Mouse (Mus musculus) neural tube, embryonic 15.5 days (tissue): ENCODE measurements around the gene Rassf5. TPM values are rescaled to one million over a fixed set of nuclear protein-coding genes. Genes with fewer than 3 reads are reported as not detected.

ENCODE experiments used
- ATAC-seq: fragments of 200-750 bp; cut with Nextera tagmentation; 2 replicates; pipeline ENCODE4 v1.8.0; 2017; ENCODE audit warnings: mild to moderate bottlenecking, moderate TSS enrichment, moderate library complexity; ENCODE audit not compliant: low FRiP score
- H3K27ac ChIP-seq: fragments of 300-500 bp; sonication (generic); replicated peaks from 2 replicates; pipeline ENCODE4 v1.5.1; 2015; ENCODE audit warnings: mild to moderate bottlenecking, inconsistent platforms
- H3K27me3 ChIP-seq: fragments of 300-500 bp; sonication (generic); replicated peaks from 2 replicates; pipeline ENCODE4 v1.6.1; 2015; ENCODE audit warnings: inconsistent platforms
- H3K36me3 ChIP-seq: fragments of 300-500 bp; sonication (generic); 2 replicates; pipeline ENCODE4 v1.6.1; 2015; ENCODE audit warnings: inconsistent platforms
- H3K4me1 ChIP-seq: fragments of 300-500 bp; sonication (generic); 2 replicates; pipeline ENCODE4 v1.6.1; 2015; ENCODE audit warnings: inconsistent platforms
- H3K4me2 ChIP-seq: fragments of 300-500 bp; sonication (generic); 2 replicates; pipeline ENCODE4 v1.6.1; 2015; ENCODE audit warnings: inconsistent platforms, mild to moderate bottlenecking, moderate library complexity
- H3K4me3 ChIP-seq: fragments of 300-500 bp; sonication (generic); replicated peaks from 2 replicates; pipeline ENCODE4 v1.5.1; 2015; ENCODE audit warnings: mild to moderate bottlenecking, inconsistent platforms
- H3K9ac ChIP-seq: fragments of 300-500 bp; sonication (generic); replicated peaks from 2 replicates; pipeline ENCODE4 v1.6.1; 2015; ENCODE audit warnings: mild to moderate bottlenecking, inconsistent platforms
- H3K9me3 ChIP-seq: fragments of 300-500 bp; sonication (generic); replicated peaks from 2 replicates; pipeline ENCODE4 v1.6.1; 2016; ENCODE audit warnings: inconsistent platforms
- WGBS: fragments of 180-500 bp; shearing (Covaris S2); methylation state at CpG from one replicate; pipeline ENCODE4 v1.1.7; 2015; ENCODE audit warnings: mixed read lengths; 5-methylcytosine and 5-hydroxymethylcytosine counted together
- polyA plus RNA-seq: library from polyadenylated mRNA; unstranded; fragments of >200 nt; fragmentation: Nextera tagmentation; extraction: Ambion mirVana; gene quantifications from 2 replicates; pipeline ENCODE4 v1.2.1, GENCODE M21; 2015

The Rassf5 gene
- polyA plus RNA-seq, 1 experiment from 2014 or later: 5.6 TPM

GRCm38 (mm10) chr1:131185821-131186506 lies 59.1 kb downstream of the Rassf5 start:
- Histone ChIP-seq H3K9ac (no peak overlapping the region), H3K4me2 (no peak overlapping the region), H3K4me1 (no peaks in the 10 kb centered on the region), H3K36me3 (0 out of 2 replicates have a peak, but pooled peaks cover under 1% of the 10 kb centered on the region), H3K9me3 (no peaks in the 10 kb centered on the region), H3K27me3 (no peaks in the 10 kb centered on the region), H3K4me3 (no peak overlapping the region), H3K27ac (no peak overlapping the region)
- no peak for ATAC-seq
- WGBS: 92% methylated on average over 13 of the region's 13 CpGs

- Histone ChIP-seq H3K4me2 (no peak overlapping the region), H3K27ac (no peak overlapping the region), H3K36me3 (peaks cover 9% of the 10 kb centered on the region), H3K4me1 (no peaks in the 10 kb centered on the region), H3K4me3 (no peak overlapping the region), H3K9me3 (no peaks in the 10 kb centered on the region), H3K27me3 (no peaks in the 10 kb centered on the region), H3K9ac (no peak overlapping the region)
- WGBS: 86% methylated on average over 8 of the region's 8 CpGs
- no peak for ATAC-seq
Observed at GRCm38 (mm10) chr1:131184956-131185660, 60.0 kb downstream of the Rassf5 start.

GRCm38 (mm10) chr1:131184253-131184955 lies 60.7 kb downstream of the Rassf5 start:
- no peaks in the 10 kb centered on the region for H3K9me3 ChIP-seq
- ATAC-seq: no peak
- 92% methylated on average over 9 of the region's 9 CpGs for WGBS
- no peaks in the 10 kb centered on the region for H3K27me3 ChIP-seq
- H3K36me3 ChIP-seq: peaks cover 16% of the 10 kb centered on the region
- no peaks in the 10 kb centered on the region for H3K4me1 ChIP-seq
- no peak overlapping the region for H3K4me2 ChIP-seq
- H3K27ac ChIP-seq: no peak overlapping the region
- H3K9ac ChIP-seq: no peak overlapping the region
- H3K4me3 ChIP-seq: no peak overlapping the region

DNA sequence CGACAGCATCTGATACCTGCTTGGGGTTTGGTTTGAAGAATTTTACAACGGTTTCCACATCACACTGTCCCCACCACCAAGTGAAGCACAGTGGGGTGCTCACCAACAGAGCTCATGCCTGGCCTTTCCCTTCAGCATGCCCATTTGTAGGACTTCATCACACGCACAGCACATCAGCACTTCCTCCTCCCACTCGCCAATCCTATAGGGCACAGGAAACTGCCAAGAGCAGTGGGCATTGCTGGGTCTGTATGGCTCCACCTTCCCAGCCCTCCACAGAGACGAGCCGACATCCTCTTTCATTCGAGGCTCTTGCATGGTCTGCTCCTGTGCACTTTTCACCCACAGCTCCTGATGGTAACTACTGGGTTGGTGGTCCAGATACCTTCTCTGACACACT lies 61.9 kb downstream of the Rassf5 start:
- 89% methylated on average over 7 of the region's 7 CpGs for WGBS
- Histone ChIP-seq H3K4me2 (no peak overlapping the region), H3K27me3 (no peaks in the 10 kb centered on the region), H3K36me3 (peaks cover 23% of the 10 kb centered on the region), H3K4me3 (no peak overlapping the region), H3K9ac (no peak overlapping the region), H3K4me1 (no peaks in the 10 kb centered on the region), H3K27ac (no peak overlapping the region), H3K9me3 (no peaks in the 10 kb centered on the region)
- no peak for ATAC-seq

GRCm38 (mm10) chr1:131181642-131182527 lies 63.2 kb downstream of the Rassf5 start:
- WGBS: 72% methylated on average over 9 of the region's 9 CpGs
- Histone ChIP-seq H3K27ac (no peak overlapping the region), H3K9me3 (no peaks in the 10 kb centered on the region), H3K4me3 (no peak overlapping the region), H3K4me1 (no peaks in the 10 kb centered on the region), H3K9ac (no peak overlapping the region), H3K36me3 (peaks cover 37% of the 10 kb centered on the region), H3K4me2 (no peak overlapping the region), H3K27me3 (no peaks in the 10 kb centered on the region)
- peak; percentile 42 for ATAC-seq

- Histone ChIP-seq H3K27me3 (no peaks in the 10 kb centered on the region), H3K9ac (no peak overlapping the region), H3K4me2 (no peak overlapping the region), H3K27ac (no peak overlapping the region), H3K36me3 (peaks cover 52% of the 10 kb centered on the region), H3K4me1 (no peaks in the 10 kb centered on the region), H3K9me3 (no peaks in the 10 kb centered on the region), H3K4me3 (no peak overlapping the region)
- no peak for ATAC-seq
- 97% methylated on average over 7 of the region's 7 CpGs for whole genome bisulfite sequencing
Observed at GRCm38 (mm10) chr1:131180386-131180785, 64.7 kb downstream of the Rassf5 start.

- Histone ChIP-seq H3K4me2 (no peak overlapping the region), H3K4me3 (no peak overlapping the region), H3K9me3 (no peaks in the 10 kb centered on the region), H3K27me3 (no peaks in the 10 kb centered on the region), H3K27ac (no peak overlapping the region), H3K36me3 (peaks cover 75% of the 10 kb centered on the region), H3K9ac (no peak overlapping the region), H3K4me1 (no peaks in the 10 kb centered on the region)
- 80% methylated on average over 5 of the region's 5 CpGs for WGBS
- no peak for ATAC-seq
Observed at GRCm38 (mm10) chr1:131178083-131178482, 67.0 kb downstream of the Rassf5 start.

DNA sequence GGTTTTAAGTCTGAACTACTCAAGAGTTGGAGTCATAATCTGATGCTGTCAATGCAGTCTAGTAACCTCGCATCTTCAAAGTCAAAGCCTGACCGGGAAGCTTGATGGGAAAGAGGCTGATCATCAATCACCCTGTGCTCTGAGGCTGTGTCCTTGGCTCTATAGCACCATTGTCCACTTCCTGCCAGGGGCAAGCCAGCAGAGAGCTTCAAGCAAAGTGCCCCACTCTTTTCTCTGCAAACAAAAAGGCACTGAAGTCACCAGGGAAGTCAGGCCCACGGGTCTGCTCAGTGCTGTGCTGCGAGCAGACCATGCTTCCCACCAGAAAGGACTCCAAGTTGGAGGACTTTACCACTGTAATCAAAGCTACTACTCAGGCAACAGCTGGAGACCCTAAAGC lies 67.8 kb downstream of the Rassf5 start:
- ATAC-seq: no peak
- H3K27ac ChIP-seq: no peak overlapping the region; the same call in 1 of the 2 replicates
- H3K27me3 ChIP-seq: no peaks in the 10 kb centered on the region
- H3K36me3 ChIP-seq: peaks cover 81% of the 10 kb centered on the region
- no peak overlapping the region for H3K4me3 ChIP-seq
- 39% methylated on average over 4 of the region's 4 CpGs for WGBS
- H3K4me2 ChIP-seq: no peak overlapping the region
- no peaks in the 10 kb centered on the region for H3K9me3 ChIP-seq
- no peaks in the 10 kb centered on the region for H3K4me1 ChIP-seq
- H3K9ac ChIP-seq: no peak overlapping the region

GRCm38 (mm10) chr1:131175819-131176218 lies 69.2 kb downstream of the Rassf5 start:
- Histone ChIP-seq H3K36me3 (peaks cover 94% of the 10 kb centered on the region), H3K4me3 (no peak overlapping the region), H3K27me3 (no peaks in the 10 kb centered on the region), H3K27ac (no peak overlapping the region), H3K4me1 (no peaks in the 10 kb centered on the region), H3K9me3 (no peaks in the 10 kb centered on the region), H3K4me2 (no peak overlapping the region), H3K9ac (no peak overlapping the region)
- no peak for ATAC-seq
- WGBS: 96% methylated on average over 8 of the region's 8 CpGs

- H3K4me3 ChIP-seq: no peak overlapping the region
- H3K4me1 ChIP-seq: no peaks in the 10 kb centered on the region
- peaks cover 90% of the 10 kb centered on the region for H3K36me3 ChIP-seq
- no peak for ATAC-seq
- H3K4me2 ChIP-seq: no peak overlapping the region
- WGBS: 96% methylated on average over 1 of the region's 1 CpGs
- H3K27me3 ChIP-seq: no peaks in the 10 kb centered on the region
- no peaks in the 10 kb centered on the region for H3K9me3 ChIP-seq
- no peak overlapping the region for H3K27ac ChIP-seq
- no peak overlapping the region for H3K9ac ChIP-seq
Observed at GRCm38 (mm10) chr1:131175189-131175588, 69.9 kb downstream of the Rassf5 start.

- ATAC-seq: no peak
- WGBS: 91% methylated on average over 12 of the region's 12 CpGs
Observed at GRCm38 (mm10) chr1:131174299-131174861, 70.7 kb downstream of the Rassf5 start.

More at GRCm38 (mm10) chr1:131174299-131174861, 70.7 kb downstream of the Rassf5 start:
- Histone ChIP-seq H3K4me3 (no peak overlapping the region), H3K9me3 (no peaks in the 10 kb centered on the region), H3K4me1 (no peaks in the 10 kb centered on the region), H3K36me3 (peaks cover 89% of the 10 kb centered on the region), H3K27me3 (no peaks in the 10 kb centered on the region), H3K27ac (no peak overlapping the region), H3K9ac (no peak overlapping the region), H3K4me2 (no peak overlapping the region)
